Comparison of ENCODE assay signal across 30 mouse cellular contexts in genomic region chr19:28969231-28969630, GRCm38 (mm10). TPM values are rescaled to one million over a fixed set of nuclear protein-coding genes. Genes with fewer than 3 reads are reported as not detected.
DNase-seq lines count a peak whose midpoint lies in the region; TF ChIP-seq lines count a peak whose summit lies in the region.
"Had no signal": no experiment of that assay in that cellular context is flagged by ENCODE, and none has a peak within 500 bp of the region (broad histone marks: within the 10 kb centered on the region; RNA-seq: fewer than 3 reads in every experiment).

No protein-coding gene starts in this region.

- H3K36me3 ChIP-seq in heart, adult 2 months (ENCODE audit: control insufficient read depth, insufficient read depth, low read length) = peaks cover 10% of the 10 kb centered on the region
- H3K36me3 ChIP-seq in thymus, adult 2 months (ENCODE audit: control insufficient read depth, insufficient read depth, low read length) = no peaks in the 10 kb centered on the region
- H3K36me3 ChIP-seq in midbrain, embryonic 10.5 days = no peaks in the 10 kb centered on the region
- H3K36me3 ChIP-seq: embryonic facial prominence, embryonic 10.5 days; embryonic facial prominence, embryonic 13.5 days; forebrain, embryonic 12.5 days; forebrain, embryonic 15.5 days; heart, embryonic 12.5 days; heart, embryonic 15.5 days had no signal

- 81% methylated on average over 5 of the region's 5 CpGs for WGBS in heart, adult 2 months
- WGBS in thymus, adult 2 months = 93% methylated on average over 5 of the region's 5 CpGs
- 86% methylated on average over 5 of the region's 5 CpGs for WGBS in midbrain, embryonic 10.5 days

- H3K27ac ChIP-seq in heart, adult 2 months = peak overlapping the region; percentile 77
- H3K27ac ChIP-seq in thymus, adult 2 months (ENCODE audit: control insufficient read depth, insufficient read depth, low read length) = no peak overlapping the region
- H3K27ac ChIP-seq in midbrain, embryonic 10.5 days (replicated peaks) = no peak overlapping the region
- H3K27ac ChIP-seq: embryonic facial prominence, embryonic 10.5 days; embryonic facial prominence, embryonic 13.5 days; forebrain, embryonic 12.5 days; forebrain, embryonic 15.5 days; heart, embryonic 15.5 days; hindbrain, embryonic 14.5 days; hindbrain, postnatal 0 days had no signal

- no peak for TF ChIP-seq CTCF in heart, adult 2 months (IDR thresholded peaks at IDR 0.05)
- TF ChIP-seq CTCF in thymus, adult 2 months (IDR thresholded peaks at IDR 0.05; ENCODE audit: borderline replicate concordance, control insufficient read depth, extremely low read depth, insufficient read depth, low read length, poor library complexity) = no peak

- H3K9ac ChIP-seq in heart, adult 2 months (ENCODE audit: low read depth, low read length) = no peak overlapping the region
- H3K9ac ChIP-seq: embryonic facial prominence, embryonic 13.5 days; forebrain, embryonic 12.5 days; forebrain, embryonic 15.5 days; heart, embryonic 12.5 days; heart, embryonic 15.5 days; hindbrain, embryonic 14.5 days had no signal

- TF ChIP-seq POLR2A in heart, adult 2 months (IDR thresholded peaks at IDR 0.05; ENCODE audit: insufficient read depth, low read depth, low read length) = no peak
- TF ChIP-seq POLR2A in thymus, adult 2 months (IDR thresholded peaks at IDR 0.05; ENCODE audit: control insufficient read depth, extremely low read depth, insufficient read depth, low read length, poor library complexity) = no peak

- DNase-seq in adrenal gland, adult 2 months = peak; percentile 66
- DNase-seq in adrenal gland, postnatal 4 days (ENCODE audit: low spot score in 2 of 2) = no peak
- DNase-seq in heart, adult 2 months = no peak
- no peak for DNase-seq in heart, postnatal 4 days
- peak; percentile 39 to 52 for DNase-seq in adrenal gland, postnatal 36 days
- DNase-seq in thymus, adult 2 months = no peak
- DNase-seq in midbrain, embryonic 10.5 days (ENCODE audit: low spot score) = no peak
- DNase-seq: B cell, adult 2 months; cerebellum, adult 18-20 months; cerebellum, adult 9-11 months; cerebellum, postnatal 25 days; embryo, embryonic 11 days; gastrocnemius, postnatal 10 days; gastrocnemius, postnatal 36 days; heart, adult 11 months; heart, postnatal 10 days; heart, postnatal 36 days; kidney, adult 18-20 months; kidney, adult 9 months had no signal

- H3K27me3 ChIP-seq in heart, adult 2 months (ENCODE audit: control insufficient read depth, insufficient read depth, low read length) = no peaks in the 10 kb centered on the region
- H3K27me3 ChIP-seq in thymus, adult 2 months (ENCODE audit: control insufficient read depth, insufficient read depth, low read length) = no peaks in the 10 kb centered on the region
- H3K27me3 ChIP-seq in midbrain, embryonic 10.5 days (ENCODE audit: low read depth, poor library complexity, severe bottlenecking) = peaks cover 29% of the 10 kb centered on the region
- H3K27me3 ChIP-seq: forebrain, embryonic 15.5 days; heart, embryonic 12.5 days; heart, embryonic 15.5 days had no signal

- no peak for TF ChIP-seq EP300 in heart, adult 2 months (IDR thresholded peaks at IDR 0.05; ENCODE audit: insufficient read depth, low read depth, low read length)

- intact Hi-C loops in heart, adult 2 months (cut with DNase I) = no loop called here

- H3K9me3 ChIP-seq in midbrain, embryonic 10.5 days (replicated peaks) = no peaks in the 10 kb centered on the region
- H3K9me3 ChIP-seq: embryonic facial prominence, embryonic 10.5 days; embryonic facial prominence, embryonic 13.5 days; forebrain, embryonic 12.5 days; forebrain, embryonic 15.5 days; heart, embryonic 12.5 days; heart, embryonic 15.5 days had no signal

- H3K79me2 ChIP-seq in heart, adult 2 months (replicated peaks; ENCODE audit: control insufficient read depth, insufficient read depth, low read length) = 0 out of 2 replicates have a peak, but pooled peaks cover 2% of the 10 kb centered on the region

- no peak overlapping the region for H3K4me3 ChIP-seq in heart, adult 2 months
- no peak overlapping the region for H3K4me3 ChIP-seq in thymus, adult 2 months (ENCODE audit: control insufficient read depth, insufficient read depth, low read length)
- H3K4me3 ChIP-seq in midbrain, embryonic 10.5 days = no peak overlapping the region
- H3K4me3 ChIP-seq: embryonic facial prominence, embryonic 10.5 days; embryonic facial prominence, embryonic 13.5 days; erythroblast, embryonic 14.5 days; forebrain, embryonic 12.5 days; forebrain, embryonic 15.5 days; heart, embryonic 12.5 days; heart, embryonic 15.5 days had no signal

- peaks cover 15% of the 10 kb centered on the region for H3K4me1 ChIP-seq in heart, adult 2 months (ENCODE audit: control insufficient read depth, insufficient read depth, low read length)
- peaks cover 6% of the 10 kb centered on the region for H3K4me1 ChIP-seq in thymus, adult 2 months (replicated peaks; ENCODE audit: control insufficient read depth, insufficient read depth, low read length)
- peaks cover 22% of the 10 kb centered on the region for H3K4me1 ChIP-seq in midbrain, embryonic 10.5 days

RNA-seq across cellular contexts. Expression of gene 4430402I18Rik, which starts 1.6 kb away (rescaled TPM):
- total RNA-seq in adrenal gland, adult 2 months (2021) = 1 to 10 TPM; 5.1 to 5.3 TPM
- 0.65 and 1.1 TPM in 2 replicates for polyA plus RNA-seq in adrenal gland, adult 2 months (2012; rRNA removed)
- total RNA-seq in adrenal gland, postnatal 4 days (2021) = 1 to 10 TPM; 6.3 to 6.4 TPM
- total RNA-seq in heart, adult 2 months (2021) = 10 to 100 TPM; 22.6 to 27.0 TPM
- 16.8 and 20.6 TPM in 2 replicates for polyA plus RNA-seq in heart, adult 2 months (2012; rRNA removed)
- total RNA-seq in heart, postnatal 4 days (2021) = 10 to 100 TPM; 16.1 to 19.5 TPM
- 1 to 10 TPM; 3.2 to 8.6 TPM for total RNA-seq in adrenal gland, postnatal 36 days (2021)
- 0.78 and 1.5 TPM in 2 replicates for polyA plus RNA-seq in thymus, adult 2 months (2012; rRNA removed)
- 0.33 and 0.34 TPM in 2 replicates for polyA plus RNA-seq in midbrain, embryonic 10.5 days (2016; fragmentation: Nextera tagmentation; extraction: Ambion mirVana)
- total RNA-seq: MEL had no signal
- polyA plus RNA-seq: erythroblast, embryonic 14.5 days; inflammation-experienced regulatory T-cells, adult 6 months had no signal

RNA-seq across cellular contexts. Expression of gene Plpp6, which starts 5.5 kb away (rescaled TPM):
- total RNA-seq in adrenal gland, adult 2 months (2021) = 10 to 100 TPM; 32.0 to 35.3 TPM
- 26.5 and 27.1 TPM in 2 replicates for polyA plus RNA-seq in adrenal gland, adult 2 months (2012; rRNA removed)
- total RNA-seq in adrenal gland, postnatal 4 days (2021) = 10 to 100 TPM; 22.7 to 26.9 TPM
- 1 to 10 TPM; 6.6 to 7.4 TPM for total RNA-seq in heart, adult 2 months (2021)
- 4.9 and 6.6 TPM in 2 replicates for polyA plus RNA-seq in heart, adult 2 months (2012; rRNA removed)
- total RNA-seq in heart, postnatal 4 days (2021) = 1 to 10 TPM; 6.6 to 7.0 TPM
- 10 to 100 TPM; 25.4 to 43.7 TPM for total RNA-seq in adrenal gland, postnatal 36 days (2021)
- polyA plus RNA-seq in thymus, adult 2 months (2012; rRNA removed) = 12.0 and 18.4 TPM in 2 replicates
- 3.6 and 5.7 TPM in 2 replicates for polyA plus RNA-seq in midbrain, embryonic 10.5 days (2016; fragmentation: Nextera tagmentation; extraction: Ambion mirVana)

RNA-seq across cellular contexts. Expression of gene Cdc37l1, which starts 20.9 kb away (rescaled TPM):
- 10 to 100 TPM; 39.4 to 46.2 TPM for total RNA-seq in adrenal gland, adult 2 months (2021)
- polyA plus RNA-seq in adrenal gland, adult 2 months (2012; rRNA removed) = 10.7 and 11.2 TPM in 2 replicates
- total RNA-seq in adrenal gland, postnatal 4 days (2021) = 10 to 100 TPM; 44.8 to 46.0 TPM
- total RNA-seq in heart, adult 2 months (2021) = 10 to 100 TPM; 68.6 to 80.4 TPM
- 20.4 and 37.3 TPM in 2 replicates for polyA plus RNA-seq in heart, adult 2 months (2012; rRNA removed)
- total RNA-seq in heart, postnatal 4 days (2021) = 10 to 100 TPM; 61.7 to 67.8 TPM
- 10 to 100 TPM; 43.4 to 52.5 TPM for total RNA-seq in adrenal gland, postnatal 36 days (2021)
- polyA plus RNA-seq in thymus, adult 2 months (2012; rRNA removed) = 21.4 and 26.0 TPM in 2 replicates
- polyA plus RNA-seq in midbrain, embryonic 10.5 days (2016; fragmentation: Nextera tagmentation; extraction: Ambion mirVana) = 33.8 and 43.2 TPM in 2 replicates

Comparison
In these comparisons a context has a peak if more than half of its experiments do, and no peak if none do; other contexts are left out.
1. DNase-seq: peak in adrenal gland, adult 2 months (single experiment) and adrenal gland, postnatal 36 days (2 of 2); none in adrenal gland, postnatal 4 days (0 of 2), heart, adult 2 months (0 of 2), heart, postnatal 4 days (single experiment), thymus, adult 2 months (single experiment) and midbrain, embryonic 10.5 days (single experiment).